Mouse (Mus musculus): ENCODE measurements around the gene Accsl. TPM values are rescaled to one million over a fixed set of nuclear protein-coding genes. Genes with fewer than 3 reads are reported as not detected.

Accsl gene
- total and polyA plus RNA-seq, 3 experiments, result 0.30 to 0.63 TPM; not detected in 1

DNA sequence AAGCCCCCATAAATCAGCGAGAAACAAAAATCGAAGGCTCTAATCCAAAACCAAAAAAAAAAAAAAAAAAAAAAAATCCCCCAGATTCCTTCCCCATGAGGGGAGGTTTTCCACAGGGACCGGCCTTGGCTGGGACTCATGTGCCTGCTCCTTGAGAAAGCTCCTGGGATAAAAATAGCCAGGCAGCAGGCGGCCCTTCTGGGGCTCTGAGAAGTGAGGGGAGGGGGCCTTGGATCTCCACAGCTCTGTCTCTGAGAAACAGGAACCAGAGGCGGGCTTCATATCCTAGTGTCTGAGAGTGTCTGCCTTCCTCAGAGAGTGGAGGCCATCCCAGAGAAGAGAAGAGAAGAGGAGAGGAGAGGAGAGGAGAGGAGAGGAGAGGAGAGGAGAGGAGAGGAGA lies 8.0 kb upstream of the Accsl start:
- Histone ChIP-seq H3K79me2 (replicated peaks; ENCODE audit: control insufficient read depth, extremely low read depth, insufficient read depth, poor library complexity, severe bottlenecking) (no peaks in the 10 kb centered on the region), H3K4me1 (ENCODE audit: control insufficient read depth in 1 of 2, insufficient read depth in 2 of 2) (peaks cover 21 to 43% of the 10 kb centered on the region in 2 experiments), H3K36me3 (replicated peaks in 1 of 2; ENCODE audit: control insufficient read depth in 1 of 2, insufficient read depth in 1 of 2, low read length in 1 of 2) (no peaks in the 10 kb centered on the region), H3K27me3 (replicated peaks) (no peaks in the 10 kb centered on the region), H3K27ac (ENCODE audit: insufficient read depth, low read depth) (no peak overlapping the region), H3K9ac (ENCODE audit: insufficient read depth, low read depth) (no peak overlapping the region), H3K4me3 (replicated peaks in 1 of 3; ENCODE audit: low read depth in 2 of 3, low read length in 2 of 3, poor library complexity in 1 of 3) (no peak overlapping the region), H3K9me3 (replicated peaks; ENCODE audit: low read length) (no peaks in the 10 kb centered on the region), H3K4me2 (ENCODE audit: insufficient read depth, low read depth, poor library complexity, severe bottlenecking) (no peak overlapping the region)
- dilution Hi-C loops (cut with MboI; ENCODE audit: extremely low pct_ligation_motif_present, extremely low pct_unique_long_range_greater_than_20kb, low sequenced_read_pairs) (no loop called here), in situ Hi-C loops (cut with MboI; ENCODE audit: low pct_ligation_motif_present, low pct_unique_long_range_greater_than_20kb, low sequenced_read_pairs) (loop anchor here (5.0 kb wide), 1 partner anchor 115 kb away; no protein-coding TSS in a partner anchor)
- DNase-seq (ENCODE audit: extremely low read depth), result no peak
- TF ChIP-seq MAX (IDR thresholded peaks at IDR 0.05; ENCODE audit: low read length) (no peak), USF2 (conservative IDR thresholded peaks at IDR 0.05; ENCODE audit: low read depth, low read length) (no peak), MAZ (IDR thresholded peaks at IDR 0.05; ENCODE audit: low read depth, low read length) (no peak), ETS1 (conservative IDR thresholded peaks at IDR 0.05; ENCODE audit: low read depth, low read length) (no peak), CHD1 (IDR thresholded peaks at IDR 0.05; ENCODE audit: low read depth, low read length) (no peak), PAX5 (IDR thresholded peaks at IDR 0.05; ENCODE audit: low read length) (no peak), KAT2A (IDR thresholded peaks at IDR 0.05; ENCODE audit: insufficient replicate concordance, low read length) (no peak), ZMIZ1 (IDR thresholded peaks at IDR 0.05; ENCODE audit: low read depth, low read length) (no peak), TBP (conservative IDR thresholded peaks at IDR 0.05; ENCODE audit: low read depth, low read length) (no peak), MEF2A (IDR thresholded peaks at IDR 0.05; ENCODE audit: borderline replicate concordance, low read depth, low read length) (no peak), RCOR1 (conservative IDR thresholded peaks at IDR 0.05; ENCODE audit: low read depth, low read length) (no peak), USF1 (IDR thresholded peaks at IDR 0.05; ENCODE audit: low read depth, low read length) (no peak), NELFE (IDR thresholded peaks at IDR 0.05; ENCODE audit: low read depth, low read length) (no peak), MXI1 (IDR thresholded peaks at IDR 0.05; ENCODE audit: low read depth, low read length) (no peak), CTCF (conservative IDR thresholded peaks at IDR 0.05 in 1 of 2, IDR thresholded peaks at IDR 0.05 in 1 of 2; ENCODE audit: low read depth in 2 of 2, low read length in 2 of 2) (no peak), CHD2 (IDR thresholded peaks at IDR 0.05; ENCODE audit: low read length) (no peak), TCF12 (IDR thresholded peaks at IDR 0.05; ENCODE audit: low read depth, low read length) (no peak), ZC3H11A (IDR thresholded peaks at IDR 0.05; ENCODE audit: low read depth, low read length) (no peak)

DNA sequence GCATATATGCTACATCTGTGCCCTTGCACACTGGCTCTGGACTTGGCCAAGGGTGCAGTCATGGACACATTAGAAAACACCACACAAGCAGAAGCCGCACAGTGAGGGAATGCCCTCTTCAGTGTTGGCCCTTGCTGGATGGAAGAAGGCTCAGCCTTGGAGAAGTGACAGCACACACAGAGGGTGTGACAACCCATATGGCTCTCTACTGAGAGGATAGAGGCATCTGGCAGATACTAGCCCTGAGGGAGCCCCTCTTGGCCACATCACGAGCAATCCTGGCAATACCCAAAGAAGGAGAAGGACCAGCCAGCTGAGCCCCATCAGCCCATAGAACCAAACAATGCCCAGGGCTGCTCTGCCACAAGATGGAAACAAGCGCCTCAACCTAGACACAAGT lies 5.6 kb upstream of the Accsl start:
- Histone ChIP-seq H3K27ac (ENCODE audit: insufficient read depth, low read depth) (no peak overlapping the region), H3K79me2 (replicated peaks; ENCODE audit: control insufficient read depth, extremely low read depth, insufficient read depth, poor library complexity, severe bottlenecking) (no peaks in the 10 kb centered on the region), H3K4me2 (ENCODE audit: insufficient read depth, low read depth, poor library complexity, severe bottlenecking) (no peak overlapping the region), H3K9me3 (replicated peaks; ENCODE audit: low read length) (no peaks in the 10 kb centered on the region), H3K9ac (ENCODE audit: insufficient read depth, low read depth) (no peak overlapping the region), H3K36me3 (replicated peaks in 1 of 2; ENCODE audit: control insufficient read depth in 1 of 2, insufficient read depth in 1 of 2, low read length in 1 of 2) (no peaks in the 10 kb centered on the region), H3K27me3 (replicated peaks) (no peaks in the 10 kb centered on the region), H3K4me1 (ENCODE audit: control insufficient read depth in 1 of 2, insufficient read depth in 2 of 2) (peaks cover 21 to 23% of the 10 kb centered on the region in 2 experiments), H3K4me3 (replicated peaks in 1 of 3; ENCODE audit: low read depth in 2 of 3, low read length in 2 of 3, poor library complexity in 1 of 3) (no peak overlapping the region)
- TF ChIP-seq ETS1 (conservative IDR thresholded peaks at IDR 0.05; ENCODE audit: low read depth, low read length) (no peak), MEF2A (IDR thresholded peaks at IDR 0.05; ENCODE audit: borderline replicate concordance, low read depth, low read length) (no peak), UBTF (IDR thresholded peaks at IDR 0.05; ENCODE audit: low read depth, low read length) (no peak), USF1 (IDR thresholded peaks at IDR 0.05; ENCODE audit: low read depth, low read length) (no peak), TBP (conservative IDR thresholded peaks at IDR 0.05; ENCODE audit: low read depth, low read length) (no peak), TCF12 (IDR thresholded peaks at IDR 0.05; ENCODE audit: low read depth, low read length) (no peak), IRF4 (IDR thresholded peaks at IDR 0.05; ENCODE audit: low read depth, low read length) (no peak), CHD2 (IDR thresholded peaks at IDR 0.05; ENCODE audit: low read length) (no peak), RAD21 (IDR thresholded peaks at IDR 0.05; ENCODE audit: low read depth, low read length) (no peak), ELF1 (IDR thresholded peaks at IDR 0.05; ENCODE audit: low read depth, low read length) (no peak), NRF1 (IDR thresholded peaks at IDR 0.05; ENCODE audit: low read depth, low read length) (no peak), POLR2AphosphoS2 (IDR thresholded peaks at IDR 0.05; ENCODE audit: low read depth, low read length) (no peak), RCOR1 (conservative IDR thresholded peaks at IDR 0.05; ENCODE audit: low read depth, low read length) (no peak), ZNF384 (IDR thresholded peaks at IDR 0.05; ENCODE audit: low read depth, low read length) (no peak), HCFC1 (IDR thresholded peaks at IDR 0.05; ENCODE audit: low read depth, low read length) (no peak), MYC (IDR thresholded peaks at IDR 0.05; ENCODE audit: low read depth, low read length) (no peak), MAZ (IDR thresholded peaks at IDR 0.05; ENCODE audit: low read depth, low read length) (no peak), CTCF (conservative IDR thresholded peaks at IDR 0.05 in 1 of 2, IDR thresholded peaks at IDR 0.05 in 1 of 2; ENCODE audit: low read depth in 2 of 2, low read length in 2 of 2) (no peak), CHD1 (IDR thresholded peaks at IDR 0.05; ENCODE audit: low read depth, low read length) (no peak), E2F4 (IDR thresholded peaks at IDR 0.05; ENCODE audit: insufficient replicate concordance, low read depth, low read length) (no peak)
- in situ Hi-C loops (cut with MboI; ENCODE audit: low pct_ligation_motif_present, low pct_unique_long_range_greater_than_20kb, low sequenced_read_pairs) (loop anchor here (5.0 to 25.0 kb wide), 2 partner anchors 118 to 413 kb away; no protein-coding TSS in a partner anchor), dilution Hi-C loops (cut with MboI; ENCODE audit: extremely low pct_ligation_motif_present, extremely low pct_unique_long_range_greater_than_20kb, low sequenced_read_pairs) (no loop called here)
- DNase-seq (ENCODE audit: extremely low read depth), result no peak
